Mouse (Mus musculus) neural tube, embryonic 11.5 days (tissue): ENCODE data around the gene Gpatch2l. TPM values are rescaled to one million over a fixed set of nuclear protein-coding genes. Genes with fewer than 3 reads are reported as not detected.
A peak's percentile ranks its signal among the peaks of the same experiment; 100 is the strongest.

Experiments
- ATAC-seq: fragments of 200-750 bp; cut with Nextera tagmentation; 2 replicates; pipeline ENCODE4 v1.8.0; 2017; ENCODE audit warnings: moderate number of reproducible peaks, mild to moderate bottlenecking, moderate TSS enrichment, moderate library complexity; ENCODE audit not compliant: insufficient read depth, low FRiP score, low TSS enrichment
- DNase-seq: peaks from one replicate; pipeline ENCODE4 v3.0.0-alpha.2; 2015; ENCODE audit warnings: low spot score
- H3K27ac ChIP-seq: fragments of 300-500 bp; sonication (generic); 2 replicates; pipeline ENCODE4 v1.5.1; 2014; ENCODE audit warnings: low read depth, mild to moderate bottlenecking, low read length
- H3K27me3 ChIP-seq: fragments of 300-500 bp; sonication (generic); 2 replicates; pipeline ENCODE4 v1.6.1; 2014; ENCODE audit warnings: mild to moderate bottlenecking, low read length, mixed read lengths; ENCODE audit not compliant: control insufficient read depth, insufficient read depth
- H3K36me3 ChIP-seq: fragments of 300-500 bp; sonication (generic); 2 replicates; pipeline ENCODE4 v1.6.1; 2014; ENCODE audit warnings: mild to moderate bottlenecking, low read length, moderate library complexity, mixed read lengths; ENCODE audit not compliant: control insufficient read depth, insufficient read depth
- H3K4me1 ChIP-seq: fragments of 300-500 bp; sonication (generic); 2 replicates; pipeline ENCODE4 v1.6.1; 2014; ENCODE audit warnings: low read length, mixed read lengths; ENCODE audit not compliant: control insufficient read depth, insufficient read depth
- H3K4me2 ChIP-seq: fragments of 300-500 bp; sonication (generic); 2 replicates; pipeline ENCODE4 v1.6.1; 2014; ENCODE audit warnings: low read depth, mild to moderate bottlenecking, moderate library complexity
- H3K4me3 ChIP-seq: fragments of 300-500 bp; sonication (generic); 2 replicates; pipeline ENCODE4 v1.5.1; 2014; ENCODE audit warnings: low read depth, low read length
- H3K9ac ChIP-seq: fragments of 300-500 bp; sonication (generic); 2 replicates; pipeline ENCODE4 v1.6.1; 2014; ENCODE audit warnings: mild to moderate bottlenecking, low read length
- H3K9me3 ChIP-seq: fragments of 300-500 bp; sonication (generic); 2 replicates; pipeline ENCODE4 v1.6.1; 2016; ENCODE audit warnings: low read length; ENCODE audit not compliant: control insufficient read depth
- WGBS: fragments of 180-500 bp; shearing (Covaris S2); extraction: QIAGEN DNeasy Blood & Tissue Kit; methylation state at CpG from one replicate; pipeline ENCODE4 v1.1.7; 2014; 5-methylcytosine and 5-hydroxymethylcytosine counted together
- polyA plus RNA-seq: library from polyadenylated mRNA; unstranded; fragments of >200 nt; fragmentation: Nextera tagmentation; extraction: Ambion mirVana; gene quantifications from 2 replicates; pipeline ENCODE4 v1.2.1, GENCODE M21; 2014

Gpatch2l gene
- polyA plus RNA-seq, 1 experiment from 2014 or later = 21.9 TPM

DNA sequence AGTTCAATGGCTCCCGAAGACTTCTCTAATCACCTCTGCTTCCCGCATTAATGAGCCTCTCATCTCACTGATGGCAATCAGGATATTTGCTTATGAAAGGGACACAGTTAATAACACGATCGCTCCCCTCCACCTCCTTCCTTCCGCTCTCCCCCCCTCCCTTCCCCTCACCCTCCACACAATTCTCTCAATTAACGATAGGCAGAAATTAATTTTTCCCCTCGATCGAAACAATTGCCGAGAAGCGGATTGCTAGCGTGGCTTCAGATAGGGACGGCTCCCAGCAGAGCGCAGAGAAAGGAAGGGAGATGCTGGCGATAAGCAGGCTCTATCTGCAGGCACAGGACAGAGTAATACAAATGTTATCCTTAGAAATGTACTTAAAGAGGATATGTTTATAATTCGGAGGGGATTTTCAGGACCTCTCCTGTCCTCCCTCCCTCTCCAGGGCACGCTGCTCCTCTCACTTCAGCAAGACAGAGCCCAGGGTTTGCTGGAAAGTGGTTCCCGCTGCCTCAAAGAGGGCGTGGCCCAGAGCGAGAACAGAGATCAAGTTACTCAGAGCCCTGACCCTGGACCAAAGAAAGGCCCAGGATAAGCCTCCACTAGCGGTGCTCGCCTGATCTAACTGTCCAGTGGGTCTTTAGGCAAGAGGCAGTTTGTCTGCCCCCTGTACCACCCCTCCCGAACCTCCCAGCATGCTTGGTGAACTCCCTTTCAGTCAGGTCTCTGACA is 24.8 kb upstream of the Gpatch2l start:
- Histone ChIP-seq H3K9ac (peak overlapping the region; percentile 24), H3K4me2 (peak overlapping the region; percentile 57), H3K27ac (no peak overlapping the region), H3K9me3 (no peaks in the 10 kb centered on the region), H3K4me1 (peaks cover 17% of the 10 kb centered on the region), H3K4me3 (peak overlapping the region; percentile 25), H3K36me3 (no peaks in the 10 kb centered on the region), H3K27me3 (peaks cover 32% of the 10 kb centered on the region)
- under 1% methylated on average over 22 of the region's 22 CpGs for WGBS
- ATAC-seq (no peak), DNase-seq (peak; percentile 67)

DNA sequence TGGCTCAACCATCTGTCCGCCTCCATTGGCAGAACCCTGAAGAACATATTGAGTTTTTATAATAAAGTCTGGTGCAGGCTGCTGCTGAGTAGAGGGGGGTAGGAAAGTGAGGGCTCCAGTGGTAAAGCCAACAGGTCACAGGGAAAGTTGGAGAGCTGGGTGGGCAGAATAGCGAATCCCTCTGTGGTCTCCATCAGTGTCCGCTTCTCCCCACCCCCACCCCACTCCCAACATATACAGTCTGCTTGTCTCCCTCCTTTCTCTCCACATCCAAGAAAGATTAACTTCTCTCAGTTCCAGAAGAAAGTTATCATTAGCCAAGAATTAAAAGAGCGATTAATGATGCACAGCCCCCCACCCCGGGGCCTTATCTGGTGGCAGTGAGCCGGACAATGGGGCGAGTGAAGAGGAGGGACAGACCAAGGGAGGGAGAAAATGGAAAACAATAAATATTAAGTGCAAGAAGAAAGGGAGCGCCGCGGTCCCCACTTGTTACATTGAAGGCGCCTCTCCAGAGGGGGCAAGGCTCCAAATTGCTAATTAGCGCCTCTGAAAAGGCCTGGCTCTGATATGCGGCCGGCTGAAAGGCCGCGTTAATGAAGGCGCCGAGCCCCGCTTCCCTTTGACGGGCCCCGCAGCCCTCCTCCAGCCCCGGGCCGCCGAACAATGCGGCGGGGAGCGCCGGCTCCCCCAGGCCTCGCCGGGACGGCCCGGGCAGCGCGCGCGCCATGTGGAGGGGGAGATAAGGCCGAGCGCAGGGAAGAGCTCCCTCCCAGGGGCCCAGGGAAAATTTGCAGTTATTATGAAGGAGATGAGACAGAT is 21.2 kb upstream of the Gpatch2l start:
- H3K4me3 ChIP-seq = peak overlapping the region; percentile 27
- WGBS = 4% methylated on average over 36 of the region's 38 CpGs
- H3K9me3 ChIP-seq = no peaks in the 10 kb centered on the region
- no peaks in the 10 kb centered on the region for H3K36me3 ChIP-seq
- peak overlapping the region; percentile 56 for H3K4me2 ChIP-seq
- H3K4me1 ChIP-seq = peaks cover 13% of the 10 kb centered on the region
- ATAC-seq (peak; percentile 76), DNase-seq (peak; percentile 59)
- H3K27ac ChIP-seq = 0 out of 2 replicates have a peak overlapping the region, but pooled peaks have one; percentile 35
- H3K27me3 ChIP-seq = peaks cover 4% of the 10 kb centered on the region; the same call in 1 of the 2 replicates
- peak overlapping the region; percentile 64 for H3K9ac ChIP-seq

DNA sequence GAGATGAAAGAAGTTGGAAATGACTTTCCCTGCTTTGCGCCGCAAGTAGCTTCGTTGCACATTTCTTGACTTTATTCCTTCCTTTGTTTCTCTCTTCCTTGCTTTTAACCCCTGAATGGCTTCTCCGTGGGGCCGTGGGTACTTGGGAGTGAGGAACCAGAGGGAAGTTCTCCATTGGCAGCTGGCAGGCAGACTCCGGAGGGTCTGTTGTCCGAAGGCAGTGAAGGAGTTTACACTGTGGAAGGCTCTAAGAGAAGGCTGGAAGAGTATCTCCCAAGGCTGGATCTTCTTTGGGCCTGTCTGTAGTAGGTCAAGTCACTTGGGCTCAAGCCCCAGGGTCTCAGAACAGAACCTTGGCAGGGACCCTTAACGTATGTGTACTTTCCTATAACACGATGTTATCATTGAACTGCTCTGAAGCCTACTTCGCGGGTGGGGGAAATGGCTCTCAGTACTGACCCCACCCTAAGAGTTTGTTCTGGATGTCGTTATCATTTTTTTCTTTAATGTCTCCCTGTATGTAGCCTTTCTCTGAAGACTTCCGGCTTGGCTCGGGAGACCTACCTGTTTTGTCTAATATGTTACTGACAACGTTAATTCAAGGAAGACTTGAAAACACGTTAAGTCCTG is 20.5 kb upstream of the Gpatch2l start:
- H3K27ac ChIP-seq = no peak overlapping the region
- H3K4me1 ChIP-seq = peaks cover 13% of the 10 kb centered on the region
- DNase-seq = no peak
- no peaks in the 10 kb centered on the region for H3K36me3 ChIP-seq
- H3K4me2 ChIP-seq = peak overlapping the region; percentile 56
- H3K9ac ChIP-seq = peak overlapping the region; percentile 64
- 44% methylated on average over 16 of the region's 16 CpGs for WGBS
- peak overlapping the region; percentile 27 for H3K4me3 ChIP-seq
- H3K27me3 ChIP-seq = 0 out of 2 replicates have a peak, but pooled peaks cover 2% of the 10 kb centered on the region
- H3K9me3 ChIP-seq = no peaks in the 10 kb centered on the region
- no peak for ATAC-seq

DNA sequence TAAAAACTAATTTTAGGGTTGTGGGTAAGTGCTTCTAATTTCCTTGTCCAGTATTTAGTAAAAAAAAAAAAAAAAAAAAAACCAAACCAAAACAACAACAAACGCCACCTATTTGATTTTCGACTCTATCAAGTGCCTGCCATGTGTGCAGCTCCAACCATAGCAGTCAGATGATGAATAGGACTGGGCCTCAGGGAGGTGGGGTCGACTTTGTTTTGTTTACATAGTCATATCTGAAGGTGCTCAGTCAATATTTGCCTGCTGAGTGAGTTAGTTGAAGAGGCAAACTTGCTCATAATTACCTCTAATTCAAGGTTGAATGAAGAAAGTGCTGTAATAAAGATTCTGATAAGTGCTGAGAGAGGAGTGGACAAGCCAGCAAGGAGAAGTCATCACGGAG is 7.4 kb upstream of the Gpatch2l start:
- 66% methylated on average over 4 of the region's 4 CpGs for WGBS
- DNase-seq (no peak), ATAC-seq (no peak)
- no peak overlapping the region for H3K4me2 ChIP-seq
- H3K27me3 ChIP-seq = no peaks in the 10 kb centered on the region
- H3K9ac ChIP-seq = no peak overlapping the region
- no peak overlapping the region for H3K4me3 ChIP-seq
- no peak overlapping the region for H3K27ac ChIP-seq
- no peaks in the 10 kb centered on the region for H3K9me3 ChIP-seq
- H3K4me1 ChIP-seq = no peaks in the 10 kb centered on the region
- H3K36me3 ChIP-seq = no peaks in the 10 kb centered on the region

DNA sequence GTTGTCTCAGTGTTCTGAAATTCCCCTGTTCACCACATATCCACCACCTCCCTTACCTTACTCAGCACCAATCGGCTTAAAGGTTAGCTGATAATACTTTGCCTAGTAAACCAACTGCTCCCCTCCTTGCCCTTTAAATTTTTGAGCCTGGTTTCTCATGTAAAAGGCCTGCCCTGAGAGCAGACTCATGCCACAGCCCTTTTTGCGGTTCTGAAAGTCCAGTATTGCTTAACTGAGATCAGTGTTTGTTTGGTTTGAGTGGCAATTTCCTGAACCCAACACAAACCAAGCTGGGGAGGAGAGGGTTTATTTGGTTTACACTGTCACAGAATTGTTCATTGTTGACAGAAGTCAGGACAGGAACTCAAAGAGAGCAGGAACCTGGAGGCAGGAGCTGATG is 2.9 kb upstream of the Gpatch2l start:
- WGBS = 75% methylated on average over 2 of the region's 2 CpGs
- Histone ChIP-seq H3K4me2 (no peak overlapping the region), H3K9me3 (no peaks in the 10 kb centered on the region), H3K4me1 (peaks cover 6% of the 10 kb centered on the region; the same call in 1 of the 2 replicates), H3K36me3 (no peaks in the 10 kb centered on the region), H3K4me3 (no peak overlapping the region), H3K27me3 (no peaks in the 10 kb centered on the region), H3K9ac (no peak overlapping the region), H3K27ac (no peak overlapping the region)
- ATAC-seq = no peak
- no peak for DNase-seq

DNA sequence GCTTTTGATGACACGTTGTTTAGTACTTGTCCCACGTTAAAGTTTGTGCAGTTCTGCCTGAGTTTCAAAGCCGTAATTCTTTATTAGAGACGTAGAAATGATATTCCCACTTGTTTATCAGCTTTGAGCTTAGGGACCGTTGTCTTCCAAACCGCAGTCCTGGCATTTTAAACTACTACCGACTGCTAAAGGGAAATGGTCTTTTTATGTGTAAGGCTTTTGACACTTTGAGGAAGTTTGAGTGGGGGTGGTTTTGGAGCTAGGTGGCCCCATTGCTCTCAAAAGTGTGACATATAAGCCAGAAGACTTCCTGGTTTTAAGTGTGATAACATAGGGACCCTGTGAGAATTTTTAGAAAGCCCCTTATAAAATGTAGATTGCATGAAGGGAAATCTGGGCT is 905 bp downstream of the Gpatch2l start:
- ATAC-seq = no peak
- H3K9ac ChIP-seq = peak overlapping the region; percentile 79
- H3K4me1 ChIP-seq = peaks cover 6% of the 10 kb centered on the region; the same call in 1 of the 2 replicates
- no peaks in the 10 kb centered on the region for H3K27me3 ChIP-seq
- WGBS = 29% methylated on average over 7 of the region's 7 CpGs
- peak overlapping the region; percentile 91 for H3K4me2 ChIP-seq
- H3K4me3 ChIP-seq = peak overlapping the region; percentile 77
- peaks cover 1% of the 10 kb centered on the region; the same call in 1 of the 2 replicates for H3K36me3 ChIP-seq
- no peak overlapping the region for H3K27ac ChIP-seq
- H3K9me3 ChIP-seq = no peaks in the 10 kb centered on the region
- DNase-seq = no peak

DNA sequence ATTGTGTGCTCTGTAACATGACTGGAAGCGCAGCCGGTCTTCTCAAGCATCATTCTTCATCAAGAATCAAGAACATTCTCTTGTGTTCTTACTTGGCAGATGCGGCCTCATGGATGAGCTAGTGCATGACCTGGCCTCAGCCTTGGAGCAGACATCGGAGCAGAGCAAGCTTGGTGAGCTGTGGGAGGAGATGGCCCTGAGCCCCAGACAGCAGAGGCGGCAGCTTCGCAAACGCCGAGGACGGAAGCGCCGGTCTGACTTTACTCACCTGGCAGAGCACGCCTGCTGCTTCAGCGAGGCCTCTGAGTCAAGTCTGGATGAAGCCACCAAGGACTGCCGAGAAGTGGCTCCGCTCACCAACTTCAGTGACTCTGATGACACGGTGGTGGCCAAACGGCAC is 2.3 kb downstream of the Gpatch2l start:
- Histone ChIP-seq H3K9ac (no peak overlapping the region), H3K36me3 (peaks cover 2% of the 10 kb centered on the region; the same call in 1 of the 2 replicates), H3K4me1 (peaks cover 6% of the 10 kb centered on the region; the same call in 1 of the 2 replicates), H3K27ac (no peak overlapping the region), H3K9me3 (no peaks in the 10 kb centered on the region), H3K27me3 (no peaks in the 10 kb centered on the region), H3K4me2 (no peak overlapping the region), H3K4me3 (no peak overlapping the region)
- ATAC-seq = no peak
- 94% methylated on average over 17 of the region's 17 CpGs for WGBS
- DNase-seq = no peak

DNA sequence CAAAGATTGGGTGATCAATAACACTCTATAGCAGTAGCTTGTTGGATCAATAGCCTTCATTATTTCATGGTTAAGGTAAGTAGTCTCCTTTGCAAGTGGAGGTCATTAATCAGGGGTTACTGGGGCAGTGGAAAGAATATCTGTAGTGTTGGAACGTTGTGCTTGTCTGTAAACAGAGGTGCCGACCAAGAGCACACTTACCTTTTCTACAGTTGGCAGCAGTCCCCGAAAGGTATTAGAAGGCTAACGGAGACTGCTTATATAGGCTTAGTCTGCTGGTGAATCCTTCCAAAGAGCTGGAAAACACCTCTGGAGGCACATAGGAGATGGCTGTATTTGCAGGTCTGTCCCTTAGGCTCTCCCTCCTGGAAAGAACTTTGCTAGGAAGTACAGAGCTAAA is 8.5 kb downstream of the Gpatch2l start:
- Histone ChIP-seq H3K27ac (no peak overlapping the region), H3K9me3 (no peaks in the 10 kb centered on the region), H3K4me2 (no peak overlapping the region), H3K4me3 (no peak overlapping the region), H3K27me3 (no peaks in the 10 kb centered on the region), H3K9ac (no peak overlapping the region), H3K4me1 (no peaks in the 10 kb centered on the region), H3K36me3 (peaks cover 2% of the 10 kb centered on the region; the same call in 1 of the 2 replicates)
- DNase-seq = no peak
- no peak for ATAC-seq
- WGBS = 86% methylated on average over 4 of the region's 4 CpGs
